Mouse (Mus musculus) forebrain, embryonic 11.5 days (tissue): ENCODE measurements at regions not wholly inside any gene's neighbourhood (a gene's known extent, or its start where the extent isn't known, plus 50 kb on each side); places are given as distances from the start of the nearest gene placed in this dataset.

Source experiments
- ATAC-seq: fragments of 200-750 bp; cut with Nextera tagmentation; replicated peaks from 2 replicates; pipeline ENCODE4 v1.8.0; 2017; ENCODE audit warnings: moderate TSS enrichment; ENCODE audit not compliant: low FRiP score
- DNase-seq: peaks from one replicate; pipeline ENCODE4 v3.0.0-alpha.2; 2017; ENCODE audit warnings: low spot score
- H3K27ac ChIP-seq: fragments of 300-500 bp; sonication (generic); 2 replicates; pipeline ENCODE4 v1.5.1; 2014; ENCODE audit warnings: low read depth, low read length
- H3K27me3 ChIP-seq: fragments of 300-500 bp; sonication (generic); 2 replicates; pipeline ENCODE4 v1.6.1; 2014; ENCODE audit warnings: mild to moderate bottlenecking, low read length, mixed read lengths; ENCODE audit not compliant: control insufficient read depth, insufficient read depth
- H3K36me3 ChIP-seq: fragments of 300-500 bp; sonication (generic); 2 replicates; pipeline ENCODE4 v1.6.1; 2014; ENCODE audit warnings: mild to moderate bottlenecking, low read length, moderate library complexity, mixed read lengths; ENCODE audit not compliant: control insufficient read depth, insufficient read depth
- H3K4me1 ChIP-seq: fragments of 300-500 bp; sonication (generic); replicated peaks from 2 replicates; pipeline ENCODE4 v1.6.1; 2014; ENCODE audit warnings: low read length, mixed read lengths; ENCODE audit not compliant: control insufficient read depth, insufficient read depth
- H3K4me2 ChIP-seq: fragments of 300-500 bp; sonication (generic); 2 replicates; pipeline ENCODE4 v1.6.1; 2014; ENCODE audit warnings: low read depth, mild to moderate bottlenecking, low read length, moderate library complexity, mixed read lengths; ENCODE audit not compliant: severe bottlenecking
- H3K4me3 ChIP-seq: fragments of 300-500 bp; sonication (generic); 2 replicates; pipeline ENCODE4 v1.5.1; 2014; ENCODE audit warnings: low read depth, low read length
- H3K9ac ChIP-seq: fragments of 300-500 bp; sonication (generic); 2 replicates; pipeline ENCODE4 v1.6.1; 2014; ENCODE audit warnings: low read length
- H3K9me3 ChIP-seq: fragments of 300-500 bp; sonication (generic); 2 replicates; pipeline ENCODE4 v1.6.1; 2016; ENCODE audit warnings: low read length, mixed read lengths; ENCODE audit not compliant: control insufficient read depth
- WGBS: fragments of 180-500 bp; shearing (Covaris S2); extraction: QIAGEN DNeasy Blood & Tissue Kit; methylation state at CpG from one replicate; pipeline ENCODE4 v1.1.7; 2014; 5-methylcytosine and 5-hydroxymethylcytosine counted together

- Histone ChIP-seq H3K27me3 (no peaks in the 10 kb centered on the region), H3K4me3 (no peak overlapping the region), H3K9me3 (no peaks in the 10 kb centered on the region), H3K4me1 (no peaks in the 10 kb centered on the region), H3K36me3 (no peaks in the 10 kb centered on the region), H3K4me2 (no peak overlapping the region), H3K27ac (no peak overlapping the region), H3K9ac (no peak overlapping the region)
- DNase-seq = no peak
- ATAC-seq = 0 out of 2 replicates have a peak, but pooled peaks have one; percentile 12
These were observed 639.1 kb upstream of the 4921530L21Rik start for GRCm38 (mm10) chr14:95241946-95242345.

- Histone ChIP-seq H3K9ac (no peak overlapping the region), H3K36me3 (no peaks in the 10 kb centered on the region), H3K4me3 (no peak overlapping the region), H3K9me3 (no peaks in the 10 kb centered on the region), H3K27ac (no peak overlapping the region), H3K27me3 (no peaks in the 10 kb centered on the region), H3K4me2 (no peak overlapping the region), H3K4me1 (no peaks in the 10 kb centered on the region)
- ATAC-seq (no peak), DNase-seq (no peak)
- WGBS = 78% methylated on average over 2 of the region's 2 CpGs
These were observed 632.2 kb upstream of the 4921530L21Rik start for GRCm38 (mm10) chr14:95248859-95249258.

- Histone ChIP-seq H3K27ac (no peak overlapping the region), H3K9me3 (no peaks in the 10 kb centered on the region), H3K9ac (no peak overlapping the region), H3K36me3 (no peaks in the 10 kb centered on the region), H3K4me1 (no peaks in the 10 kb centered on the region), H3K4me3 (no peak overlapping the region), H3K4me2 (no peak overlapping the region), H3K27me3 (no peaks in the 10 kb centered on the region)
- 40% methylated on average over 4 of the region's 4 CpGs for WGBS
- ATAC-seq (peak; percentile 77), DNase-seq (no peak)
These were observed 624.9 kb upstream of the 4921530L21Rik start for GRCm38 (mm10) chr14:95256110-95256509.

GRCm38 (mm10) chr14:95281431-95281830 is 599.6 kb upstream of the 4921530L21Rik start:
- H3K36me3 ChIP-seq = no peaks in the 10 kb centered on the region
- H3K4me3 ChIP-seq = no peak overlapping the region
- DNase-seq (no peak), ATAC-seq (no peak)
- H3K4me2 ChIP-seq = no peak overlapping the region
- H3K27ac ChIP-seq = no peak overlapping the region
- no peaks in the 10 kb centered on the region for H3K27me3 ChIP-seq
- 87% methylated on average over 1 of the region's 1 CpGs for WGBS
- H3K4me1 ChIP-seq = no peaks in the 10 kb centered on the region
- H3K9ac ChIP-seq = no peak overlapping the region
- no peaks in the 10 kb centered on the region for H3K9me3 ChIP-seq

- WGBS = 67% methylated on average over 1 of the region's 1 CpGs
- 0 out of 2 replicates have a peak, but pooled peaks have one; percentile 30 for ATAC-seq
- H3K4me2 ChIP-seq = no peak overlapping the region
- H3K36me3 ChIP-seq = no peaks in the 10 kb centered on the region
- H3K4me1 ChIP-seq = no peaks in the 10 kb centered on the region
- H3K27me3 ChIP-seq = no peaks in the 10 kb centered on the region
- H3K9ac ChIP-seq = no peak overlapping the region
- H3K4me3 ChIP-seq = no peak overlapping the region
- H3K9me3 ChIP-seq = no peaks in the 10 kb centered on the region
- DNase-seq = no peak
- H3K27ac ChIP-seq = no peak overlapping the region
These were observed 599.0 kb upstream of the 4921530L21Rik start for GRCm38 (mm10) chr14:95282016-95282415.

- H3K9ac ChIP-seq = no peak overlapping the region
- no peak overlapping the region for H3K4me3 ChIP-seq
- DNase-seq (no peak), ATAC-seq (peak; percentile 66; the same call in 1 of the 2 replicates)
- no peaks in the 10 kb centered on the region for H3K4me1 ChIP-seq
- H3K27ac ChIP-seq = no peak overlapping the region
- H3K4me2 ChIP-seq = no peak overlapping the region
- 65% methylated on average over 2 of the region's 2 CpGs for WGBS
- H3K9me3 ChIP-seq = no peaks in the 10 kb centered on the region
- H3K27me3 ChIP-seq = no peaks in the 10 kb centered on the region
- H3K36me3 ChIP-seq = no peaks in the 10 kb centered on the region
These were observed 566.7 kb upstream of the 4921530L21Rik start for GRCm38 (mm10) chr14:95314134-95314924.

GRCm38 (mm10) chr14:95356968-95357367 is 524.1 kb upstream of the 4921530L21Rik start:
- no peaks in the 10 kb centered on the region for H3K27me3 ChIP-seq
- H3K9me3 ChIP-seq = no peaks in the 10 kb centered on the region
- no peak overlapping the region for H3K9ac ChIP-seq
- no peaks in the 10 kb centered on the region for H3K4me1 ChIP-seq
- DNase-seq (no peak), ATAC-seq (no peak; the same call in 1 of the 2 replicates)
- no peak overlapping the region for H3K27ac ChIP-seq
- 79% methylated on average over 10 of the region's 10 CpGs for WGBS
- H3K4me3 ChIP-seq = no peak overlapping the region
- H3K4me2 ChIP-seq = no peak overlapping the region
- H3K36me3 ChIP-seq = no peaks in the 10 kb centered on the region
